Mouse (Mus musculus): ENCODE measurements around the gene Hoxc11.

DNA sequence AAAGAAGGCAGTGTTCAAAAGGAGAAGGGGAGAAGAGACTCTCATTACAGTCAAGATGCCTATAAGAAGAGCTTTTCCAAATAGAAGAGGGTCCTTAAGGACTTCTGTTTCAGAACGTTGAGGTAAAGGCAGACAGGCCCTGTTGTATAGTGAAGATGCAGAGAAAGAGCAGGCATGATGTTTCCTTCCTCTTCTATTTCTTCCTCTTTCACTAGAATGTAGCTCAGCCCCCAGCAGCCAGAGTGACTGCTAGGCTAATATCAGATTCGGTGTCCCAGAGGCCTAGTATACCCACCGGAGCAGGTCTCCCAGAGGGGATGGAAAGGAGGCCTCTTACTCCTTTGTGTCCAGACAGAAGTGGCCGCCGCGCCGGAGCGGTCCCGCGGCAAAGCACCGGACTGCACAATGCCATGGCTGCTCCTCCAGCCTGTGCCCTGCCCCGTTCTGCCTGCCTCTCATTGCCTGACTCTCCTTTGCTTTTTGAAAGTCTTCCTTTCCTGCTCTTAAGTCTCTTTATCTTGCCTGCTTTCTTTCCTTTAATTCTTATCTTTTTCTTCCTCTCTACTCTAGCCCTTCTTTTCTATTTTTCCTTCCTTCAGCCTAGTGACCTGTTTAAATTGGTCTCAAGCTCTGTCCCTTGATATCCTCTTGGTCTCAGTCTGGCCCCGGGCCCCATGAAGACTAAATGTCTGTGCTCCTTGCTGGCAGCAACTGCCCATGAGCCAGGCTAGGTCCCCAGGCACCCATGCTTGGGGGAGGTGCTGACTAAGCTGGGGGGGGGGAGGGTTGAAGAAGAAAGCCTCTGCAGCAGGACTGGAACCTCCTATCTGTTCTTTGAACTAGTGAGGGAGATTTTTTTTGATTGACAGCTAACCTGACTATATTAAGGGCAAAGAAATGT is 24.6 kb downstream of the Hoxc11 start:
- TF ChIP-seq GATA1 (IDR thresholded peaks at IDR 0.05; ENCODE audit: low read length) (no peak), TAL1 (IDR thresholded peaks at IDR 0.05; ENCODE audit: low read length) (no peak)

Data from erythroblast, embryonic 14.5 days (primary cell).